Mouse (Mus musculus): ENCODE data around the gene Tnrc6b.

GRCm38 (mm10) chr15:80780154-80780751, 69.1 kb downstream of the Tnrc6b start:
- TF ChIP-seq CTCF (IDR thresholded peaks at IDR 0.05; ENCODE audit: low read depth, low read length), result no peak
- no peak for TF ChIP-seq POLR2A (IDR thresholded peaks at IDR 0.05; ENCODE audit: insufficient read depth, low read length)

Data from ES-Bruce4 (cell line).